Mouse (Mus musculus) heart, postnatal 0 days (tissue): ENCODE measurements around the gene Slc5a10.

Experiments
- CTCF ChIP-seq: IDR thresholded peaks from 2 replicates; pipeline ENCODE4 v1.5.1; 2016; ENCODE audit warnings: antibody characterized with exemption, control low read depth, low read depth
- EP300 ChIP-seq: IDR thresholded peaks from 2 replicates; pipeline ENCODE4 v1.6.1; 2016; ENCODE audit warnings: antibody characterized with exemption, low read depth

GRCm38 (mm10) chr11:61660001-61660400 lies 60.6 kb downstream of the Slc5a10 start:
- TF ChIP-seq CTCF (no peak), EP300 (no peak)
